Mouse (Mus musculus) left cerebral cortex, adult 11 months (tissue): ENCODE results near the gene Glyat.

Experiments used
- DNase-seq: peaks from one replicate; pipeline ENCODE4 v3.0.0; 2022; ENCODE audit warnings: low spot score

Gene Glyat

GRCm38 (mm10) chr19:12685231-12685630 is 52.1 kb downstream of the Glyat start:
- DNase-seq: no peak

- no peak for DNase-seq
These were observed 62.5 kb downstream of the Glyat start, which contains the start of gene Keg1 for GRCm38 (mm10) chr19:12695590-12695989. Keg1 (plus strand) TSS chr19:12695786.

- DNase-seq: no peak
These were observed 63.1 kb downstream of the Glyat start for GRCm38 (mm10) chr19:12696221-12696620.
